Mouse (Mus musculus) liver, postnatal 0 days (tissue): ENCODE results near the gene Bag2.

Experiments
- CTCF ChIP-seq: sonication (generic); IDR thresholded peaks from 2 replicates; pipeline ENCODE4 v1.5.1; 2016; ENCODE audit warnings: antibody characterized with exemption, low read depth
- EP300 ChIP-seq: IDR thresholded peaks from 2 replicates; pipeline ENCODE4 v1.6.1; 2016; ENCODE audit warnings: antibody characterized with exemption, low read depth, mild to moderate bottlenecking

DNA sequence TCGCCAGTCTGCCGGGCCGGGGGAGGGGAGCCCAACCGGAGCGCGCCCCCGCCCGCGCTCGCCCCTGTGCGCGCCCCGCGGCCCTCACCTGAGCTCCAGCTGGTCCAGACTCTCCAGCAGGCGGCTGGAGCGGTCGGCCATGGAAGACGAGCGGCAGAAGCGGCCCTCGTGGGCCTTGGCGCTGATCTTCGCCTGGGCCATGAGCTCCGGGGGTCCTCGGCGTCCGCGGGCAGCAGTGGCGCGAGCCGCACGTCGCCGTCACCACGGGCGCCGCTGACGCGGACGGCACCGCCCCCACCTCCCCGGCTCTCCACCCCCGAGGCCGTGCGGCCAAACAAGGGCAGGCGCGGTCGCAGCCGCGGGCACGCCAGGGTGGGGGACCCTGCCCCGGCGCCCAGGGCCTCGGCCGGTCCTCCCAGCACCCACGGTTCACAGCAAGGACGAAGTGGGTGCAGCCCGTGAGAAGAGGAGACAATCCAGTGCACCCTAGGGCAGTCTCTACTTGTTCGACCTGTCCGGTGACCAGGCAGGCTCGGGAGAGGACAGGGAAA is at the start of gene Bag2:
- TF ChIP-seq CTCF = peak; percentile 18; the same call in 1 of the 2 replicates
- no peak for TF ChIP-seq EP300
